Mouse (Mus musculus) limb, embryonic 11.5 days (tissue): ENCODE measurements at regions not wholly inside any gene's neighbourhood (a gene's known extent, or its start where the extent isn't known, plus 50 kb on each side); places are given as distances from the start of the nearest gene placed in this dataset. TPM values are rescaled to one million over a fixed set of nuclear protein-coding genes. Genes with fewer than 3 reads are reported as not detected.

Source experiments
- ATAC-seq: fragments of 200-750 bp; cut with Nextera tagmentation; 2 replicates; pipeline ENCODE4 v1.8.0; 2017; ENCODE audit warnings: low read depth; ENCODE audit not compliant: insufficient number of reproducible peaks, low FRiP score, low TSS enrichment
- DNase-seq: peaks from one replicate; pipeline ENCODE4 v3.0.0-alpha.2; 2015; ENCODE audit warnings: low spot score
- H3K27ac ChIP-seq: fragments of 300-500 bp; sonication (generic); replicated peaks from 2 replicates; pipeline ENCODE4 v1.5.1; 2014; ENCODE audit warnings: low read depth, mild to moderate bottlenecking, low read length
- H3K27me3 ChIP-seq: fragments of 300-500 bp; sonication (generic); 2 replicates; pipeline ENCODE4 v1.6.1; 2014; ENCODE audit warnings: mild to moderate bottlenecking, low read length, mixed read lengths; ENCODE audit not compliant: control insufficient read depth, insufficient read depth
- H3K36me3 ChIP-seq: fragments of 300-500 bp; sonication (generic); 2 replicates; pipeline ENCODE4 v1.6.1; 2014; ENCODE audit warnings: mild to moderate bottlenecking, low read length, moderate library complexity, mixed read lengths; ENCODE audit not compliant: control insufficient read depth, insufficient read depth
- H3K4me1 ChIP-seq: fragments of 300-500 bp; sonication (generic); 2 replicates; pipeline ENCODE4 v1.6.1; 2014; ENCODE audit warnings: low read length, mixed read lengths; ENCODE audit not compliant: control insufficient read depth, insufficient read depth
- H3K4me2 ChIP-seq: fragments of 300-500 bp; sonication (generic); 2 replicates; pipeline ENCODE4 v1.6.1; 2014; ENCODE audit warnings: low read depth, mild to moderate bottlenecking, moderate library complexity; ENCODE audit not compliant: severe bottlenecking
- H3K4me3 ChIP-seq: fragments of 300-500 bp; sonication (generic); 2 replicates; pipeline ENCODE4 v1.5.1; 2014; ENCODE audit warnings: low read depth, low read length
- H3K9ac ChIP-seq: fragments of 300-500 bp; sonication (generic); 2 replicates; pipeline ENCODE4 v1.6.1; 2014; ENCODE audit warnings: mild to moderate bottlenecking, low read length
- H3K9me3 ChIP-seq: fragments of 300-500 bp; sonication (generic); 2 replicates; pipeline ENCODE4 v1.6.1; 2016; ENCODE audit warnings: low read length; ENCODE audit not compliant: control insufficient read depth
- WGBS: fragments of 180-500 bp; shearing (Covaris S2); extraction: QIAGEN DNeasy Blood & Tissue Kit; methylation state at CpG from one replicate; pipeline ENCODE4 v1.1.7; 2014; 5-methylcytosine and 5-hydroxymethylcytosine counted together
- microRNA counts: library from miRNA; unstranded; fragments of <30 nt; microRNA quantifications from one replicate; lab custom pipeline; 2016
- microRNA-seq: library from miRNA; unstranded; fragments of <30 nt; microRNA quantifications from one replicate; pipeline ENCODE4, GENCODE M21; 2016

GRCm38 (mm10) chr9:89813616-89814318 lies 75.5 kb upstream of the Ankrd34c start:
- Histone ChIP-seq H3K36me3 (no peaks in the 10 kb centered on the region), H3K4me1 (no peaks in the 10 kb centered on the region), H3K4me3 (no peak overlapping the region), H3K9me3 (no peaks in the 10 kb centered on the region), H3K27ac (no peak overlapping the region), H3K9ac (no peak overlapping the region), H3K27me3 (no peaks in the 10 kb centered on the region), H3K4me2 (no peak overlapping the region)
- no peak for ATAC-seq
- DNase-seq = no peak
- 57% methylated on average over 8 of the region's 8 CpGs for WGBS

- Histone ChIP-seq H3K9me3 (no peaks in the 10 kb centered on the region), H3K4me2 (no peak overlapping the region), H3K9ac (no peak overlapping the region), H3K36me3 (no peaks in the 10 kb centered on the region), H3K4me1 (0 out of 2 replicates have a peak, but pooled peaks cover 2% of the 10 kb centered on the region), H3K27me3 (no peaks in the 10 kb centered on the region), H3K27ac (no peak overlapping the region), H3K4me3 (no peak overlapping the region)
- no peak for DNase-seq
- ATAC-seq = no peak
- WGBS = 43% methylated on average over 6 of the region's 6 CpGs
These were observed 69.1 kb upstream of the Ankrd34c start for GRCm38 (mm10) chr9:89807381-89807780.

GRCm38 (mm10) chr9:89802658-89803057 lies 64.4 kb upstream of the Ankrd34c start:
- Histone ChIP-seq H3K9me3 (no peaks in the 10 kb centered on the region), H3K4me3 (no peak overlapping the region), H3K4me2 (no peak overlapping the region), H3K4me1 (0 out of 2 replicates have a peak, but pooled peaks cover 2% of the 10 kb centered on the region), H3K27me3 (no peaks in the 10 kb centered on the region), H3K9ac (no peak overlapping the region), H3K36me3 (no peaks in the 10 kb centered on the region), H3K27ac (no peak overlapping the region)
- no peak for DNase-seq
- ATAC-seq = no peak
- WGBS = 87% methylated on average over 10 of the region's 10 CpGs

GRCm38 (mm10) chr9:89793018-89793417 lies 54.7 kb upstream of the Ankrd34c start:
- Histone ChIP-seq H3K36me3 (no peaks in the 10 kb centered on the region), H3K4me1 (no peaks in the 10 kb centered on the region), H3K27ac (no peak overlapping the region), H3K9ac (no peak overlapping the region), H3K27me3 (no peaks in the 10 kb centered on the region), H3K4me2 (no peak overlapping the region), H3K9me3 (no peaks in the 10 kb centered on the region), H3K4me3 (no peak overlapping the region)
- ATAC-seq (0 out of 2 replicates have a peak, but pooled peaks have one; percentile 12), DNase-seq (peak; percentile 84)
- WGBS = 12% methylated on average over 6 of the region's 6 CpGs

DNA sequence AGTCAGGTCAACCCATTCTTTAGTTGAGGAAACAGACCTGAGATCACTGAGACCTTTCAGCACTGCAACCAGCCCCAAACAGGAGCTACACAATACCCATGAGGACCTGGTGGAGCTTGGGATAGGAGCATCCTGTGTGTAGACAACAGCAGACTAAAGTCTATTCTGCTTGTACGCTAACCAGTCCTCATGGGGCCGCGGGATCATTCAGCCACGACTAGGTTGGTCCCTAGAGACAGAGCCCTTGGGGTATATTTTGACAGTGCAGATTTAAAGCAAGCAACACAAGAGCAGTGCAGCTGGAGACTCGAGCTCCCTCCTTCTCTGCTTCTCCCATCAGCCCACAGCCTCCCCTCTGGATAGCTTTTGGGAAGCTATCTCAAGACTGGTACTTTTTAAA lies 51.7 kb upstream of the Ankrd34c start:
- ATAC-seq = no peak
- Histone ChIP-seq H3K4me1 (no peaks in the 10 kb centered on the region), H3K9me3 (no peaks in the 10 kb centered on the region), H3K27me3 (no peaks in the 10 kb centered on the region), H3K27ac (no peak overlapping the region), H3K36me3 (no peaks in the 10 kb centered on the region), H3K4me3 (no peak overlapping the region), H3K4me2 (no peak overlapping the region), H3K9ac (no peak overlapping the region)
- 73% methylated on average over 5 of the region's 5 CpGs for WGBS
- no peak for DNase-seq

DNA sequence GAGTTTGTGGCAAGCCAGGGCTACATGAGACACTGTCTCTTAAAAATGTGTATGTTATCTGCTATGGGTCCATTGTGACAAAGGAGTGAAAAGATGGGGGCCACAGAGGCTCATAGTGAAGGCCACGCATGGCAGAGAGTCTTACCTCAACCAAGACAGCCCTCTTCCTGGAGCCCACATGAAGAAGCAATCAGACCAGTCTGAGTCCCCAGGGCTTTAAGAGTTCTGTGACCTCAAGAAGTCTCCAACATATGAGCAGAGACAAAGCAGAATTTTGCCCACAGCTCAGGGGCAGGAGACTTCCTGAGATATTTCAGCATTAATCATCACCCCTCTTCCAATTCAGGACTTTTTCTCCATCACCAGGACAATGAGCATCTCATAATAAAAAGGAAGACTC lies 50.4 kb upstream of the Ankrd34c start:
- WGBS = 78% methylated on average over 1 of the region's 1 CpGs
- Histone ChIP-seq H3K4me3 (no peak overlapping the region), H3K9me3 (no peaks in the 10 kb centered on the region), H3K36me3 (no peaks in the 10 kb centered on the region), H3K9ac (no peak overlapping the region), H3K4me2 (no peak overlapping the region), H3K27ac (no peak overlapping the region), H3K27me3 (no peaks in the 10 kb centered on the region), H3K4me1 (no peaks in the 10 kb centered on the region)
- ATAC-seq (no peak), DNase-seq (no peak)

MicroRNA genes in the stretch of these regions (microRNA counts, 519-probe panel; counts per million panel counts)
- not detected for microRNA mmu-miR-184 (lab: Ali Mortazavi, UCI)

Small RNA genes in the stretch of these regions (microRNA-seq; reads per million reads assigned to microRNA genes)
- 4.0 reads per million, percentile 6 among the genes with 10 or more reads in this experiment for gene Mir184
